Mouse (Mus musculus) forebrain, embryonic 16.5 days (tissue): ENCODE data around the gene Dck. TPM values are rescaled to one million over a fixed set of nuclear protein-coding genes. Genes with fewer than 3 reads are reported as not detected.

Experiments used
- ATAC-seq: fragments of 200-750 bp; cut with Nextera tagmentation; 2 replicates; pipeline ENCODE4 v1.8.0; 2017; ENCODE audit warnings: mild to moderate bottlenecking, moderate library complexity
- H3K27ac ChIP-seq: fragments of 300-500 bp; sonication (generic); 2 replicates; pipeline ENCODE4 v1.5.1; 2014; ENCODE audit warnings: low read length, control low read depth
- H3K27me3 ChIP-seq: fragments of 300-500 bp; sonication (generic); replicated peaks from 2 replicates; pipeline ENCODE4 v1.6.1; 2014; ENCODE audit warnings: low read length; ENCODE audit not compliant: control insufficient read depth, insufficient read depth
- H3K36me3 ChIP-seq: fragments of 300-500 bp; sonication (generic); 2 replicates; pipeline ENCODE4 v1.6.1; 2014; ENCODE audit not compliant: control insufficient read depth, insufficient read depth
- H3K4me1 ChIP-seq: fragments of 300-500 bp; sonication (generic); replicated peaks from 2 replicates; pipeline ENCODE4 v1.6.1; 2014; ENCODE audit warnings: low read length; ENCODE audit not compliant: control insufficient read depth, insufficient read depth
- H3K4me2 ChIP-seq: fragments of 300-500 bp; sonication (generic); 2 replicates; pipeline ENCODE4 v1.6.1; 2014; ENCODE audit warnings: mild to moderate bottlenecking, low read length, control low read depth
- H3K4me3 ChIP-seq: fragments of 300-500 bp; sonication (generic); replicated peaks from 2 replicates; pipeline ENCODE4 v1.5.1; 2014; ENCODE audit warnings: mild to moderate bottlenecking, low read length, control low read depth
- H3K9ac ChIP-seq: fragments of 300-500 bp; sonication (generic); replicated peaks from 2 replicates; pipeline ENCODE4 v1.6.1; 2014; ENCODE audit warnings: low read depth, low read length, control low read depth
- H3K9me3 ChIP-seq: fragments of 300-500 bp; sonication (generic); 2 replicates; pipeline ENCODE4 v1.6.1; 2016; ENCODE audit warnings: low read length; ENCODE audit not compliant: control insufficient read depth
- WGBS: fragments of 180-500 bp; shearing (Covaris S2); extraction: QIAGEN DNeasy Blood & Tissue Kit; methylation state at CpG from one replicate; pipeline ENCODE4 v1.1.7; 2014; 5-methylcytosine and 5-hydroxymethylcytosine counted together
- polyA plus RNA-seq: library from polyadenylated mRNA; unstranded; fragments of >200 nt; fragmentation: Nextera tagmentation; extraction: Ambion mirVana; gene quantifications from 2 replicates; pipeline ENCODE4 v1.2.1, GENCODE M21; 2015

The Dck gene
- polyA plus RNA-seq, 1 experiment from 2014 or later: 77.2 TPM

DNA sequence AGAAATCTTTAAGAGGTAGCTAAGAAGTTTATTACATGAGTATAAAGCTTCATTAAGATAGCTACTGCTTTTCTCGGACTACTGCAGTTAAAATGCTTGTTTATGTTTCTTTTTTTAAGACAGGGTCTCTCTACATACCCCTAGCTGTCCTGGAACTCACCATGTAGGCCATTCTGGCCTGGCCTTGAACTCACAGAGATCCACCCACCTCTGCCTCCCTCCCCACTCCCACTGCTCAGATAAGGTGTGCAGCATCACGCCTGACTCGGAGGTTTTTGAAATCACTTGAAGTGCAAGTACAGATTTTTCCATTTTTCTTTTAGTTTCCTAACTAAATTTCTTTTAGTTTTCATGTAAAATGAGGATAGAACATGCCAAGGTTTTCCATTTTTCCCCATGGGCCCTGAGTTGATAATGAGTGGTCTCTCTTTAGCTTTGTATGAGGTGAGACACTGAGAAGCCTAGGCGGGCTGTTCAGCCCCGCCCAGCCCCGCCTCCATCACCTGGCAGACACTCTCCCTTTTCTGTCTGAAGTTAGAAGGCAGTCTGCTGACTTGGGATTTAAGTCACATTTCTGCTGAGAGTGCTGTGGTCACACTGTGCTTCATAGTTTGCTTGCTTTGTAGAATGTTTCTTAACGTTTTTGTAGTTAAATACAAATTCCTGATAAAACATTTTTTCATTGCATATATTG lies 17.4 kb downstream of the Dck start:
- H3K9ac ChIP-seq: no peak overlapping the region
- H3K4me3 ChIP-seq: no peak overlapping the region
- no peaks in the 10 kb centered on the region for H3K27me3 ChIP-seq
- no peak overlapping the region for H3K4me2 ChIP-seq
- no peaks in the 10 kb centered on the region for H3K9me3 ChIP-seq
- no peaks in the 10 kb centered on the region for H3K4me1 ChIP-seq
- no peak for ATAC-seq
- peaks cover 19% of the 10 kb centered on the region for H3K36me3 ChIP-seq
- no peak overlapping the region for H3K27ac ChIP-seq
- WGBS: 86% methylated on average over 7 of the region's 7 CpGs

DNA sequence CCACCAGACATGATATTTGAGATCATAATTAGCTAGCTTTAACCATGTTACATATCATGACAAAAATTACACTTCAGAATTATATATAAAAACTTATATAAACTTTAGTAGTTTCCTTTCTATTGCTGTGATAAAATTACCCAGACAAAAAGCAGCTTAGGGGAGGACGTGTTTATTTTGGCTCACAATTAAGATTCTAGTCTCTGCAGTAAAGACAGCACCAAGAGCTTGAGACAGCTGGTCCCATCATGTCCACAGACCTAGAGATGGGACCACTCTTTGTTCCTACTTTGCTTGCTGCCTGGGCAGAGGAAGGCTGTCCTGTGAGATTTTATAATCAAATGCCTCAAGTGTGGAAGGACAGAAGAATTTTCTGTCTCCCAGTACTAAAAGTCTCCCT lies 20.3 kb downstream of the Dck start:
- peaks cover 13% of the 10 kb centered on the region for H3K36me3 ChIP-seq
- H3K4me1 ChIP-seq: no peaks in the 10 kb centered on the region
- no peaks in the 10 kb centered on the region for H3K9me3 ChIP-seq
- no peak for ATAC-seq
- H3K9ac ChIP-seq: no peak overlapping the region
- H3K4me3 ChIP-seq: no peak overlapping the region
- H3K4me2 ChIP-seq: no peak overlapping the region
- 87% methylated on average over 1 of the region's 1 CpGs for WGBS
- no peaks in the 10 kb centered on the region for H3K27me3 ChIP-seq
- H3K27ac ChIP-seq: no peak overlapping the region

DNA sequence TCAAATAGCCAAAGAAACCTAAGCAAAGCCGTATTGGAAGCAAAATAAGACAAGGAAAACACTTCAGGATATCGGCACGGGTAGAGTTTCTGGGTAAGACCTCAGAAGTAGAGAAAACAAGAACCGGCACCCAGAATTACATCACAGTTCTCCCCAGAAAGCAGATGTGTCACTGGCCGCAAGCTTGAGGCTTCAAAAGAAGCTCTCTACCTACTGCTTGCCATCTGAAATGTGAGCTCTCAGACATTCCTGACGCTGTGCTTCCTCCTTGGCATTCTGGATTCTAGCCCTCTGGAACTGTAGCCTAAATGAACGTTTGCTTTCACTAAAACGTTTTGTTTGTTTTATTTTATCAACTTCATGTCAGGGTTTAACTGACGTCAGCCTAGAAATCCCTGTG lies 25.9 kb downstream of the Dck start:
- H3K27ac ChIP-seq: no peak overlapping the region
- H3K4me3 ChIP-seq: no peak overlapping the region
- whole genome bisulfite sequencing: 49% methylated on average over 9 of the region's 9 CpGs
- H3K27me3 ChIP-seq: no peaks in the 10 kb centered on the region
- H3K9ac ChIP-seq: no peak overlapping the region
- no peak for ATAC-seq
- H3K4me2 ChIP-seq: no peak overlapping the region
- H3K36me3 ChIP-seq: 0 out of 2 replicates have a peak, but pooled peaks cover under 1% of the 10 kb centered on the region
- no peaks in the 10 kb centered on the region for H3K9me3 ChIP-seq
- 0 out of 2 replicates have a peak, but pooled peaks cover 2% of the 10 kb centered on the region for H3K4me1 ChIP-seq

DNA sequence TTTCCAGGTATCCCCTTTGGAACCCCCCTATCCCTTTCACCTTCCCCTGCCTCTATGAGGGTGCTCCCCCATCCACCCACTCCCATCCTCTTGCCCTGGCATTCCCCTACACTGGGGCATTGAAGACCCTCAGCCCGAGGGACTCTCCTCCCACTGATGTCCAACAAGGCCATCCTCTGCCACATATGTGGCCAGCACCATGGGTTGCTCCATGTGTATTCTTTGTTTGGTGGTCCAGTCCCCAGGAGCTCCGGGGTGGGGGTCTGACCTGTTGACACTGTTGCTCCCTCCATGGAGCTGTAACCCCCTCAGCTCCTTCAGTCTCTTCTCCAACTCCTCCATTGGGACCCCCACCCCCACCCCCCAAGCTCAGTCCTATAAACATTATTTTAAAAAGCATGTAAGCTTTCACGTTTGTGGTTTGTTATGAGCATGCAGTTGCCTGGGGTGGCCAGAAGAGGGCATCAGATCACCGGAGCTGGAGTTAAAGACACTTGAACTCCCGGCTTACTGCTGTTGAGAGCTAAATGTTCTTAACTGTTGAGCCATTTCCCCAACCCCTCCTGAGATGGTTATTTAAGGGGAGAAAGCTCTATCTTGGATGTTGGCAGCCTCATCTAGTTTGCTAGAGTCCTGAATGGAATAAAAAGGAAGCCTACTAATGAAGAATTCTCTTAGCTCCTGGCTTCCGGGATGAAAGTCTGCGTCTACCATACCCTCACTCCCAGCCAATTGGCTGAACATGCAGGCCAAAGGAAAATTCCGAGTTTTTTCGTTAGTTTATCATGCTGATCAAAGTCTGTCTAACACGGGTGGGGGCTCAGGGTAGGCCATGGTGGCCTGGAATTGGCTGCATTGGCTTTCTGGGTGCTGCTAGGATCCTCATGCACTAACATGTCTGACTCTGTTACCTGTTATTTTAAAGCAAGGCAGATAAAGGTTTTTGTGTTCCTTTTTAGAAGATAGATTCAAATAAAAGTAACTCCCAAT lies 26.8 kb downstream of the Dck start:
- 35% methylated on average over 10 of the region's 10 CpGs for WGBS
- Histone ChIP-seq H3K9ac (no peak overlapping the region), H3K4me1 (0 out of 2 replicates have a peak, but pooled peaks cover 2% of the 10 kb centered on the region), H3K9me3 (no peaks in the 10 kb centered on the region), H3K4me2 (no peak overlapping the region), H3K27ac (no peak overlapping the region), H3K27me3 (no peaks in the 10 kb centered on the region), H3K36me3 (no peaks in the 10 kb centered on the region), H3K4me3 (no peak overlapping the region)
- peak; percentile 65 for ATAC-seq

DNA sequence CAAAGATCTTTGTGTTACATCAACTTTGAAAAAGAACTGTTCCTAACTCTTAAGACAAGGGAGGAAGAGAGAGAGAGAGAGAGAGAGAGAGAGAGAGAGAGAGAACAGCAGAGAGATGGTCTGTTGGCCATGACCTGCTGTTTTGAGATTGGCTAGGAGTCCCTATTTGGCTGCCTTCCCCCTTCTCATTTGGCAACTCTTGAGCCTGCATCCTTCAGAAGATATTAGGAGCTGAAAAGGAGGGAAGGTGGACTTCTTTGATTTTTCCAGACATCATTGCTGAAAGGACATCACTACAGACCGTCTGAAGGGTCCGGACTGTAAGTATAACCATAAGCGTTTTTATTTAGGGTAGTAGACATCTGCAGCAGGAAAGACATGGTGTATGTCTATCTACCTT lies 28.9 kb downstream of the Dck start:
- Histone ChIP-seq H3K4me1 (0 out of 2 replicates have a peak, but pooled peaks cover 2% of the 10 kb centered on the region), H3K27me3 (no peaks in the 10 kb centered on the region), H3K9me3 (no peaks in the 10 kb centered on the region), H3K36me3 (no peaks in the 10 kb centered on the region), H3K4me3 (no peak overlapping the region), H3K9ac (no peak overlapping the region), H3K27ac (no peak overlapping the region), H3K4me2 (no peak overlapping the region)
- no peak for ATAC-seq
- WGBS: 88% methylated on average over 3 of the region's 3 CpGs

DNA sequence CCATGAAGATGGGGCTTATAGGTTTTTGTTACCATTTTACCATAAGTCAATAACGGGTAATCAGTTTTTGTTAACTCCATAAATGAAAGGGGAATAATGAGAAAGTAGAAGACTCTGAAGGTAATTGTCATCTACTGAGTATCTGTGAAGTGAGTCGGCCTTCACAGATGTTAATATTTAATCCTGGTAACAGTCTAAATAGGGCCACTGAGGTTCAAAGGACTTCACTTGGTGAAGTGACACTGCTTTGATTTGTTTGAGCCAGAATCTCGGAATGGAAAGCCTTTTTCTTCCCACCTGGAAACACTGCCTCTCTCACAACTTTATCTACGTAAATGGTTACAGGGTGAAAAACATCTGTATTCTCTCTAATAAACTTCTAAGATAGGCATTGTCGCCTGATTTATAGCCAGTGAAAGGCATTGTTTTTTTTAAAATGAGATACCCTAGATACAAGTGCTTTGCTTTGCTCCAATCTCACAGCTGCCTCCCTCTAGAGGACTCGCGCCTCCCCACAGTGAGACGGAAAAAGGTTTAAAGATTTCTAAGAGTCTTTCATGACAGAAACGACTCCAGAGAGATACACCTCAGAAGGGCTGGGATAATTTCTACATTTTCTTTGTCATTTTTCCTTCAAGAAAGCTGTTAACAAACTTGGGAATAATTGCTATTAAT lies 31.3 kb downstream of the Dck start:
- H3K27me3 ChIP-seq: no peaks in the 10 kb centered on the region
- 0 out of 2 replicates have a peak, but pooled peaks cover 2% of the 10 kb centered on the region for H3K4me1 ChIP-seq
- no peak overlapping the region for H3K9ac ChIP-seq
- H3K4me3 ChIP-seq: no peak overlapping the region
- no peaks in the 10 kb centered on the region for H3K36me3 ChIP-seq
- 63% methylated on average over 9 of the region's 9 CpGs for WGBS
- ATAC-seq: no peak
- H3K9me3 ChIP-seq: no peaks in the 10 kb centered on the region
- H3K4me2 ChIP-seq: no peak overlapping the region
- no peak overlapping the region for H3K27ac ChIP-seq

DNA sequence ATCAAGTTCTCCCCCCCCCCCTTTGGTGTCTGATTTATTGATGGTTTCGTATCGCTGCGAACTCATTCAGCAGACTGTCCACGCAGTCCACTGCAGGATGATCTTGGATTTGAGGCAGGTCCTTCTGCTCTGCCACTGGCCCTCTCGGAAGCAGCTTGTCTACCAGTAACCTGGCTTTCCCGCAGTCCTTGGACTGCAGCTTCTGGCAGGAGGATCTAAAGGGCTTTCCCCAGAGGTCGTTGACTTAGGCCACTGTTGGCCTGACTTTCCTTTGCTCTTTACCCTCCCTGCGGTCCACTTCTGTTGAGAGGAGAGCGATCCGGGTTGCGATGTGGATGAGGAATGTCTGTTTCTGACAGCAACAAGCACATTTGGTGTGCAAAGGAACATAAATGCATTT lies 31.8 kb downstream of the Dck start:
- Histone ChIP-seq H3K36me3 (no peaks in the 10 kb centered on the region), H3K4me2 (no peak overlapping the region), H3K4me1 (0 out of 2 replicates have a peak, but pooled peaks cover 2% of the 10 kb centered on the region), H3K27me3 (no peaks in the 10 kb centered on the region), H3K27ac (no peak overlapping the region), H3K4me3 (no peak overlapping the region), H3K9ac (no peak overlapping the region), H3K9me3 (no peaks in the 10 kb centered on the region)
- no peak for ATAC-seq
- 80% methylated on average over 11 of the region's 11 CpGs for WGBS

DNA sequence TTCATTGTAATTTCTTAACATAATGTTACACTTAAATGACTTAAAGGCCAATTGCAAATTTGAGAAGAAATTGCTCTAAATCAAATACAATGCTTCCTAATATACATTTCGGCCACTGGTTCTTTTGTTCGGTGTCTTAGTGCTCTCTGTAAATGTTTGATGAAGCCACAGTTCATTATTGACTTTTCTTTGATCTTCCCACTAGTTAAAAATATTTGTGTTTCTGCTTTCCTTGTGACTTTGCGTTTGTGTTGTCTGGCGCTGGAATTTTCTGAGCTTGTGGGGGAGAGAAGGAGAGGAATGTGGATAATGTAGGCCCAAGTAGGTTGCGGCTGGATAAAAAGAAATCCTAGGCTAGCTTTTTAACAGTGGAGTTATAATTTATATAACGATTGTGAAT lies 32.3 kb downstream of the Dck start:
- Histone ChIP-seq H3K36me3 (no peaks in the 10 kb centered on the region), H3K27me3 (no peaks in the 10 kb centered on the region), H3K9ac (no peak overlapping the region), H3K9me3 (no peaks in the 10 kb centered on the region), H3K4me1 (no peaks in the 10 kb centered on the region), H3K4me2 (no peak overlapping the region), H3K4me3 (no peak overlapping the region), H3K27ac (no peak overlapping the region)
- WGBS: 87% methylated on average over 6 of the region's 6 CpGs
- no peak for ATAC-seq

DNA sequence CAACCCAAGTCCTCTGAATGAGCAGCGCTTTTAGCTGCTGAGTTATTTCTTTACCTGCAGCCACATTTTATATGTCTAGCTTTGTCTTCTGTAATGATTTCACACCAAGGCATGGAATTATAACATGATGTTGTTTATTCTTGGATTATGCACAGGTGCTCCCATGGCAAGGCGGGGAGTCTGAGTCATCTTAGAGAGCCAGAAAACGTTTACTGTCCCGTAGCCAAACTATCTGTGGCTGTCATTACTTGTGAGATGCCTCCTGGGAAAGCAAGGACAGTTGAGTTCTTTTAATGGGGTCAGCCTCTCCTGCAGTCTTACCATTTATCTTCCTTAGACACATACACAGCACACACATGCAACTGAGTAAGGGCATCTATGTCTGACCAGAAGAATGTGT lies 40.8 kb downstream of the Dck start:
- H3K36me3 ChIP-seq: no peaks in the 10 kb centered on the region
- H3K4me1 ChIP-seq: no peaks in the 10 kb centered on the region
- ATAC-seq: no peak
- no peak overlapping the region for H3K9ac ChIP-seq
- WGBS: 91% methylated on average over 4 of the region's 4 CpGs
- no peak overlapping the region for H3K4me3 ChIP-seq
- H3K9me3 ChIP-seq: no peaks in the 10 kb centered on the region
- no peaks in the 10 kb centered on the region for H3K27me3 ChIP-seq
- H3K27ac ChIP-seq: no peak overlapping the region
- no peak overlapping the region for H3K4me2 ChIP-seq
